In genomic region chr10:20312736-20313301, GRCm38 (mm10) we compare ENCODE assay signal across 1 mouse cellular context.
TF ChIP-seq lines count a peak whose summit lies in the region.

No protein-coding gene starts in this region.

TF ChIP-seq in MEL, 35 proteins besides CTCF, POLR2A, EP300 and RAD21 (continued from another document):
- TF ChIP-seq ZNF384 (IDR thresholded peaks at IDR 0.05; ENCODE audit: low read depth, low read length): peak; percentile 24; the same call in 1 of the 2 replicates
- TF ChIP-seq UBTF (IDR thresholded peaks at IDR 0.05; ENCODE audit: borderline replicate concordance, insufficient read depth, low read depth, low read length): peak; percentile 53; the same call in 1 of the 2 replicates
- peak; percentile 64; the same call in 1 of the 2 replicates for TF ChIP-seq CHD1 (IDR thresholded peaks at IDR 0.05; ENCODE audit: low read depth, low read length)
- TF ChIP-seq SMC3 (IDR thresholded peaks at IDR 0.05; ENCODE audit: low read depth, low read length): no peak
- TF ChIP-seq TBP (IDR thresholded peaks at IDR 0.05; ENCODE audit: low read depth, low read length): peak; percentile 77
- peak; percentile 57 for TF ChIP-seq CHD2 (IDR thresholded peaks at IDR 0.05; ENCODE audit: low read length)
- peak; percentile 33; the same call in 1 of the 2 replicates for TF ChIP-seq MAFK (IDR thresholded peaks at IDR 0.05; ENCODE audit: borderline replicate concordance, low read depth, low read length)
- peak; percentile 89 for TF ChIP-seq MAX (IDR thresholded peaks at IDR 0.05; ENCODE audit: low read length)
- peak; percentile 94 for TF ChIP-seq MXI1 (IDR thresholded peaks at IDR 0.05; ENCODE audit: low read depth, low read length)
- peak; percentile 52 for TF ChIP-seq KAT2A (conservative IDR thresholded peaks at IDR 0.05; ENCODE audit: low read depth, low read length)
- TF ChIP-seq E2F4 (IDR thresholded peaks at IDR 0.05; ENCODE audit: borderline replicate concordance, low read depth, low read length): peak; percentile 96
- peak; percentile 79; the same call in 1 of the 2 replicates for TF ChIP-seq MAZ (IDR thresholded peaks at IDR 0.05; ENCODE audit: low read depth, low read length)
- peak; percentile 87 for TF ChIP-seq NRF1 (IDR thresholded peaks at IDR 0.05; ENCODE audit: insufficient read depth, low read depth, low read length, poor library complexity, severe bottlenecking)
- TF ChIP-seq MYC (IDR thresholded peaks at IDR 0.05; ENCODE audit: low read depth, low read length): peak; percentile 86
